Mouse (Mus musculus): Measurements from ENCODE around the gene Tmem29. TPM values are rescaled to one million over a fixed set of nuclear protein-coding genes. Genes with fewer than 3 reads are reported as not detected.
"Not testable (repeated sequence)": the region's sequence is repeated elsewhere in the genome, so short reads cannot be mapped to it uniquely, and the experiment has no call there.

The Tmem29 gene
- polyA plus RNA-seq (2015; fragmentation: Nextera tagmentation; extraction: Ambion mirVana), result 72.3 and 78.0 TPM in 2 replicates

GRCm38 (mm10) chrX:150458766-150459350 is at the start of gene Tmem29:
TSS of gene Tmem29 (minus strand) at chrX:150459154.
- peak within 1 kb of the TSS; percentile 47 for H3K4me3 ChIP-seq (ENCODE audit: low read depth, low read length)
- no peaks in the 10 kb centered on the region for H3K27me3 ChIP-seq (ENCODE audit: control insufficient read depth, insufficient read depth, low read depth, low read length)
- peak within 1 kb of the TSS; percentile 87 for H3K27ac ChIP-seq (ENCODE audit: low read length)
- peak within 1 kb of the TSS; percentile 55 for H3K4me2 ChIP-seq (ENCODE audit: low read length)
- no peaks in the 10 kb centered on the region for H3K9me3 ChIP-seq (replicated peaks; ENCODE audit: control insufficient read depth, low read length, poor library complexity, severe bottlenecking)
- H3K4me1 ChIP-seq (ENCODE audit: control insufficient read depth, insufficient read depth, low read length), result no peaks in the 10 kb centered on the region
- ATAC-seq, result peak; percentile 97
- H3K36me3 ChIP-seq (ENCODE audit: control insufficient read depth, insufficient read depth, low read length), result no peaks in the 10 kb centered on the region
- H3K9ac ChIP-seq (ENCODE audit: low read depth, low read length), result peak within 1 kb of the TSS; percentile 58
- 6% methylated on average over 30 of the region's 30 CpGs for WGBS

DNA sequence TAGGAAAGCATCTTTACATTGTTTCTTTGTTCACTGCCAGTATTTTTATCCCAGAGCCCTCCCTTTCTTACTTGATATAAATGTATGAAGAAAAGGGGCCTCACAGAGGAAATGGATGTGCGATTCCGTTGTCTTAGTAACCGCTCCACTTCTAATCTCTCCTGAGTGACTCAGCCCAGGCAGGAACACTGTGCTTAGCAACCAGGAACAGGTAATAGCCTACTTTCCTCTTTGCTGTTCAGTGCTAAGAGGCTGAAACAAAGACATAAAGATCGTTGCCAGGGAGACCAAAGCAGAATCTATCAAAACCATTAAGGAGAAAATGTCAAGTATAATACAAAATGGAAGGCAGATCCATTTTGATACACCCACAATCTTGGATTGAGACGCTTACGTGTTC is 49.7 kb upstream of the Tmem29 start:
- Histone ChIP-seq H3K27me3 (ENCODE audit: control insufficient read depth, insufficient read depth, low read depth, low read length) (no peaks in the 10 kb centered on the region), H3K4me1 (ENCODE audit: control insufficient read depth, insufficient read depth, low read length) (peaks cover 7% of the 10 kb centered on the region), H3K4me2 (ENCODE audit: low read length) (no peak overlapping the region), H3K9me3 (replicated peaks; ENCODE audit: control insufficient read depth, low read length, poor library complexity, severe bottlenecking) (no peaks in the 10 kb centered on the region), H3K4me3 (ENCODE audit: low read depth, low read length) (no peak overlapping the region), H3K36me3 (ENCODE audit: control insufficient read depth, insufficient read depth, low read length) (no peaks in the 10 kb centered on the region), H3K9ac (ENCODE audit: low read depth, low read length) (no peak overlapping the region), H3K27ac (ENCODE audit: low read length) (peak overlapping the region; percentile 75)
- peak; percentile 94 for ATAC-seq
- 54% methylated on average over 6 of the region's 6 CpGs for WGBS

- WGBS, result 57% methylated on average over 1 of the region's 10 CpGs
- H3K9ac ChIP-seq (ENCODE audit: low read depth, low read length); H3K27ac ChIP-seq (ENCODE audit: low read length); H3K27me3 ChIP-seq (ENCODE audit: control insufficient read depth, insufficient read depth, low read depth, low read length); H3K4me2 ChIP-seq (ENCODE audit: low read length); H3K4me1 ChIP-seq (ENCODE audit: control insufficient read depth, insufficient read depth, low read length); ATAC-seq; H3K36me3 ChIP-seq (ENCODE audit: control insufficient read depth, insufficient read depth, low read length); H3K4me3 ChIP-seq (ENCODE audit: low read depth, low read length); H3K9me3 ChIP-seq (replicated peaks; ENCODE audit: control insufficient read depth, low read length, poor library complexity, severe bottlenecking): not testable (repeated sequence)
Measured at GRCm38 (mm10) chrX:150487811-150488210, 28.9 kb upstream of the Tmem29 start.

GRCm38 (mm10) chrX:150486314-150487030 is 27.5 kb upstream of the Tmem29 start:
- not testable (repeated sequence) for H3K9me3 ChIP-seq (replicated peaks; ENCODE audit: control insufficient read depth, low read length, poor library complexity, severe bottlenecking); H3K9ac ChIP-seq (ENCODE audit: low read depth, low read length); H3K27me3 ChIP-seq (ENCODE audit: control insufficient read depth, insufficient read depth, low read depth, low read length); H3K4me3 ChIP-seq (ENCODE audit: low read depth, low read length); ATAC-seq; H3K4me2 ChIP-seq (ENCODE audit: low read length); H3K36me3 ChIP-seq (ENCODE audit: control insufficient read depth, insufficient read depth, low read length); H3K4me1 ChIP-seq (ENCODE audit: control insufficient read depth, insufficient read depth, low read length); H3K27ac ChIP-seq (ENCODE audit: low read length)
- 53% methylated on average over 6 of the region's 22 CpGs for WGBS

- peak; percentile 97 for ATAC-seq
- H3K9ac ChIP-seq (ENCODE audit: low read depth, low read length), result peak overlapping the region; percentile 61; the same call in 1 of the 2 replicates
- H3K27me3 ChIP-seq (ENCODE audit: control insufficient read depth, insufficient read depth, low read depth, low read length), result no peaks in the 10 kb centered on the region
- peak overlapping the region; percentile 38 for H3K4me3 ChIP-seq (ENCODE audit: low read depth, low read length)
- no peaks in the 10 kb centered on the region for H3K36me3 ChIP-seq (ENCODE audit: control insufficient read depth, insufficient read depth, low read length)
- peak overlapping the region; percentile 84 for H3K27ac ChIP-seq (ENCODE audit: low read length)
- H3K9me3 ChIP-seq (replicated peaks; ENCODE audit: control insufficient read depth, low read length, poor library complexity, severe bottlenecking), result no peaks in the 10 kb centered on the region
- no peaks in the 10 kb centered on the region; the same call in 1 of the 2 replicates for H3K4me1 ChIP-seq (ENCODE audit: control insufficient read depth, insufficient read depth, low read length)
- H3K4me2 ChIP-seq (ENCODE audit: low read length), result peak overlapping the region; percentile 36; the same call in 1 of the 2 replicates
- under 1% methylated on average over 34 of the region's 34 CpGs for WGBS
Measured at GRCm38 (mm10) chrX:150477854-150478780, 19.2 kb upstream of the Tmem29 start.

GRCm38 (mm10) chrX:150471416-150471815 is 12.5 kb upstream of the Tmem29 start:
- Histone ChIP-seq H3K27ac (ENCODE audit: low read length) (no peak overlapping the region), H3K9me3 (replicated peaks; ENCODE audit: control insufficient read depth, low read length, poor library complexity, severe bottlenecking) (no peaks in the 10 kb centered on the region), H3K4me2 (ENCODE audit: low read length) (no peak overlapping the region), H3K9ac (ENCODE audit: low read depth, low read length) (no peak overlapping the region), H3K4me3 (ENCODE audit: low read depth, low read length) (no peak overlapping the region), H3K27me3 (ENCODE audit: control insufficient read depth, insufficient read depth, low read depth, low read length) (no peaks in the 10 kb centered on the region), H3K4me1 (ENCODE audit: control insufficient read depth, insufficient read depth, low read length) (no peaks in the 10 kb centered on the region), H3K36me3 (ENCODE audit: control insufficient read depth, insufficient read depth, low read length) (no peaks in the 10 kb centered on the region)
- 83% methylated on average over 1 of the region's 1 CpGs for WGBS
- no peak for ATAC-seq

DNA sequence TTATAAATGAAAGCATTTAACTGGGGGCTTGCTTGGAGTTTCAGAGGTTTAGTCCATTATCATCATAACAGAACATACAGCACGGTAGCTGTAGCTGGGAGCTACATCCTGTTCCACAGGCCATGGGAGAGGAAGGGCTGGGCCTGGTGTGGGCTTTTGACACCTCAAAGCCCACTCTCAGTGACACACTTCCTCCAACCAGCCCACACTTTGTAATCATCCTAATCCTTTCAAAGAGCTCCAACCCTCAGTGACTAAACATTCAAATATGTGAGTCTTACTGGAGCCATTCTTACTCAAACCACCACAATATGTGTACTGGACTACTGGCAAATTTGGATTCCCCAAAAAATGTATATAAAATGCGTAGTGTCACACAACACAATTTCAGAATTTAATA is 9.3 kb upstream of the Tmem29 start:
- Histone ChIP-seq H3K4me3 (ENCODE audit: low read depth, low read length) (no peak overlapping the region), H3K9ac (ENCODE audit: low read depth, low read length) (no peak overlapping the region), H3K27me3 (ENCODE audit: control insufficient read depth, insufficient read depth, low read depth, low read length) (no peaks in the 10 kb centered on the region), H3K9me3 (replicated peaks; ENCODE audit: control insufficient read depth, low read length, poor library complexity, severe bottlenecking) (no peaks in the 10 kb centered on the region), H3K36me3 (ENCODE audit: control insufficient read depth, insufficient read depth, low read length) (no peaks in the 10 kb centered on the region), H3K27ac (ENCODE audit: low read length) (no peak overlapping the region), H3K4me2 (ENCODE audit: low read length) (no peak overlapping the region), H3K4me1 (ENCODE audit: control insufficient read depth, insufficient read depth, low read length) (no peaks in the 10 kb centered on the region)
- 87% methylated on average over 2 of the region's 2 CpGs for WGBS
- ATAC-seq, result no peak

- H3K27ac ChIP-seq (ENCODE audit: low read length); H3K4me2 ChIP-seq (ENCODE audit: low read length); H3K36me3 ChIP-seq (ENCODE audit: control insufficient read depth, insufficient read depth, low read length); ATAC-seq; H3K4me1 ChIP-seq (ENCODE audit: control insufficient read depth, insufficient read depth, low read length); H3K9ac ChIP-seq (ENCODE audit: low read depth, low read length); H3K4me3 ChIP-seq (ENCODE audit: low read depth, low read length); H3K9me3 ChIP-seq (replicated peaks; ENCODE audit: control insufficient read depth, low read length, poor library complexity, severe bottlenecking); H3K27me3 ChIP-seq (ENCODE audit: control insufficient read depth, insufficient read depth, low read depth, low read length): not testable (repeated sequence)
- WGBS, result 71% methylated on average over 8 of the region's 8 CpGs
Measured at GRCm38 (mm10) chrX:150466817-150467216, 7.9 kb upstream of the Tmem29 start.

Data from midbrain, embryonic 16.5 days (tissue).